In genomic region chr2:35264095-35264494, GRCm38 (mm10) we compare ENCODE assay signal across 16 mouse cellular contexts.
"Had no signal": no experiment of that assay in that cellular context is flagged by ENCODE, and none has a peak within 500 bp of the region (broad histone marks: within the 10 kb centered on the region; RNA-seq: fewer than 3 reads in every experiment).

No protein-coding gene starts in this region.

- H3K4me2 ChIP-seq: kidney, embryonic 15.5 days; liver, embryonic 13.5 days; midbrain, embryonic 12.5 days; neural tube, embryonic 13.5 days; stomach, embryonic 15.5 days had no signal

- H3K27me3 ChIP-seq: kidney, embryonic 15.5 days; neural tube, embryonic 13.5 days; stomach, embryonic 15.5 days had no signal

- H3K9ac ChIP-seq: kidney, embryonic 15.5 days; liver, embryonic 13.5 days; midbrain, embryonic 12.5 days; neural tube, embryonic 13.5 days; stomach, embryonic 15.5 days had no signal

- ATAC-seq: intestine, postnatal 0 days; midbrain, embryonic 16.5 days had no signal

- H3K27ac ChIP-seq: kidney, embryonic 15.5 days; liver, embryonic 13.5 days; midbrain, embryonic 12.5 days; neural tube, embryonic 13.5 days; stomach, embryonic 15.5 days had no signal

- DNase-seq: kidney, adult 8-10 months; kidney, postnatal 10 days; kidney, postnatal 4 days; liver, embryonic 13.5 days; lung, adult 2 months; lung, postnatal 36 days; retina, postnatal 1 day; right cerebral cortex, postnatal 4 days; thymus, postnatal 36 days had no signal

- H3K4me1 ChIP-seq: midbrain, embryonic 12.5 days had no signal

- H3K4me3 ChIP-seq: kidney, embryonic 15.5 days; liver, embryonic 13.5 days; midbrain, embryonic 12.5 days; myocyte; neural tube, embryonic 13.5 days; stomach, embryonic 15.5 days had no signal

- H3K36me3 ChIP-seq: kidney, embryonic 15.5 days; liver, embryonic 13.5 days; midbrain, embryonic 12.5 days; neural tube, embryonic 13.5 days; stomach, embryonic 15.5 days had no signal

- H3K9me3 ChIP-seq: kidney, embryonic 15.5 days; liver, embryonic 13.5 days; midbrain, embryonic 12.5 days; neural tube, embryonic 13.5 days; stomach, embryonic 15.5 days had no signal
